Mouse (Mus musculus) stomach, embryonic 14.5 days (tissue): Measurements from ENCODE around the gene Pak4. TPM values are rescaled to one million over a fixed set of nuclear protein-coding genes. Genes with fewer than 3 reads are reported as not detected.
"Not testable (repeated sequence)": the region's sequence is repeated elsewhere in the genome, so short reads cannot be mapped to it uniquely, and the experiment has no call there.

Source experiments
- ATAC-seq: fragments of 200-750 bp; cut with Nextera tagmentation; 2 replicates; pipeline ENCODE4 v1.8.0; 2017; ENCODE audit warnings: low read depth, moderate TSS enrichment; ENCODE audit not compliant: insufficient number of reproducible peaks, insufficient read depth, low FRiP score
- H3K27ac ChIP-seq: fragments of 300-500 bp; sonication (generic); 2 replicates; pipeline ENCODE4 v1.5.1; 2014; ENCODE audit warnings: mild to moderate bottlenecking, low read length, moderate library complexity, mixed read lengths
- H3K27me3 ChIP-seq: fragments of 300-500 bp; sonication (generic); 2 replicates; pipeline ENCODE4 v1.6.1; 2014; ENCODE audit warnings: low read length, control low read depth, mixed read lengths; ENCODE audit not compliant: control insufficient read depth, insufficient read depth
- H3K36me3 ChIP-seq: fragments of 300-500 bp; sonication (generic); 2 replicates; pipeline ENCODE4 v1.6.1; 2014; ENCODE audit warnings: mild to moderate bottlenecking, control low read depth, low read length, moderate library complexity, mixed read lengths; ENCODE audit not compliant: control insufficient read depth, insufficient read depth
- H3K4me1 ChIP-seq: fragments of 300-500 bp; sonication (generic); 2 replicates; pipeline ENCODE4 v1.6.1; 2014; ENCODE audit warnings: low read length, control low read depth, mixed read lengths; ENCODE audit not compliant: control insufficient read depth, insufficient read depth
- H3K4me2 ChIP-seq: fragments of 300-500 bp; sonication (generic); replicated peaks from 2 replicates; pipeline ENCODE4 v1.6.1; 2014; ENCODE audit warnings: low read depth, low read length, control low read depth
- H3K4me3 ChIP-seq: fragments of 300-500 bp; sonication (generic); 2 replicates; pipeline ENCODE4 v1.5.1; 2014; ENCODE audit warnings: low read depth, low read length, control low read depth
- H3K9ac ChIP-seq: fragments of 300-500 bp; sonication (generic); replicated peaks from 2 replicates; pipeline ENCODE4 v1.6.1; 2014; ENCODE audit warnings: low read depth, mild to moderate bottlenecking, control low read depth, low read length, moderate library complexity, mixed read lengths
- H3K9me3 ChIP-seq: fragments of 300-500 bp; sonication (generic); 2 replicates; pipeline ENCODE4 v1.6.1; 2016; ENCODE audit warnings: low read depth, low read length, control low read depth; ENCODE audit not compliant: control insufficient read depth
- WGBS: fragments of 180-500 bp; shearing (Covaris S2); extraction: QIAGEN DNeasy Blood & Tissue Kit; methylation state at CpG from one replicate; pipeline ENCODE4 v1.1.7; 2014; 5-methylcytosine and 5-hydroxymethylcytosine counted together
- microRNA-seq: library from miRNA; unstranded; fragments of <30 nt; microRNA quantifications from one replicate; pipeline ENCODE4, GENCODE M21; 2016
- polyA plus RNA-seq: library from polyadenylated mRNA; unstranded; fragments of >200 nt; fragmentation: Nextera tagmentation; extraction: Ambion mirVana; gene quantifications from 2 replicates; pipeline ENCODE4 v1.2.1, GENCODE M21; 2014

Gene Pak4
- polyA plus RNA-seq, 1 experiment from 2014 or later: 41.1 TPM

DNA sequence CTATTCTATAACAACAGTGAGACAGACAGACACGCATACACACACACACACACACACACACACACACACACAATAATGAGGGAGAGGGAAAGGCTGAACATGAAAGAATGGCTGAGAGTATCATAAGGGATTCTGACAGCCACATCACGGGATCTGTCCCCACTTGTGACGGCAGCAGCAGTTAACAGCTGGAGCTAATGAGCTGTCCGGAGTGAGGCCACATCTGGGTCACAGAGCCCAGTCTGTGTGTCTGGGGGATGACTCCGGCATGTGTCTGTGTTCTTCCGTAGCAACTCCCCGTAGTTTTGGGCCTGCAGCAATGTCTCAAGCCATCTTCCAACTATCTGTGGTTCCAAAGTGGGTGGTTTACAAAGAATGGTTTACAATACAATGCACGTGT lies 66.0 kb downstream of the Pak4 start:
- 72% methylated on average over 8 of the region's 8 CpGs for WGBS

DNA sequence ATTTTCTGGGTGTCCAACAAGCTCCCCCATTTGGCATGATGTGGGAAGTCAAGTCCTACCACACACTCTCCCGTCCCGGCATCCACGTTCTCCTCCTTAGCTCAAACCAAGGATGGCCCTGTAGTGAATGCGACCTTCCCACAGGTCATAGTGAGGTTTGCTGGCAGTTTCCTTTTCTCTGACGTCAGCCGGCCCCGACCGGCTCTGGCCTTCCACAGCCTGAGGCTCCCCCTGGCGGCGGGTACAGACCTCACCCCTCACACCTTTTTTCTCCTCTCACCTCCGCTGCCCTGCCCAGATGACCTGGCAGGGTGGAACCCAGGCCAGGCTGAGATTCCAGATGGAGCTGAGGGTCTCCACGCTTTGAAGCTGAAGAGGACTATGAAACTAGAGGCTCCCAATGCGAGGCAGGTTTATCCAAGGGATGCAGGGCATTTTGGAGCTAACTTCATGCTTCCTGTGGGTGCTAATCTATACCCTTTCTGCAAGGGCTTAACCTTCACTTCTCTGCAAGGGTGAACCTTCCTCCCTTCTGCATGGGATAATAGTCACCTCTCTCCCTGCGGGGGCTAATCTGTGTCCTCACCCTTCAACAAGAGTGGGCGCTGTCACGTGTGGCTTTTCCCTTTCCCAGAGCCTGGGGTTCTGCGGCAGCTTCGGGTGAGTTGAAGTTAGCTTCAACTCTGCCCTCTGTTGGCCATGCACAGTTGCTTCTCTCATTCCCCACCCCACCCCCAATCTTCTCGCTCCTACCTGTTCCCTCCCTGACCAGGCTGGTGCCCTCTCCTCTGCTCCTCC lies 69.9 kb downstream of the Pak4 start:
- WGBS: 4% methylated on average over 19 of the region's 19 CpGs
- H3K9ac ChIP-seq: no peak overlapping the region
- H3K4me1 ChIP-seq: 0 out of 2 replicates have a peak, but pooled peaks cover 3% of the 10 kb centered on the region
- no peak overlapping the region for H3K4me3 ChIP-seq
- peak; percentile 63; the same call in 1 of the 2 replicates for ATAC-seq
- no peak overlapping the region for H3K4me2 ChIP-seq
- no peaks in the 10 kb centered on the region for H3K36me3 ChIP-seq
- no peak overlapping the region for H3K27ac ChIP-seq
- H3K27me3 ChIP-seq: no peaks in the 10 kb centered on the region
- H3K9me3 ChIP-seq: no peaks in the 10 kb centered on the region

More for the DNA sequence above, 66.0 kb downstream of the Pak4 start:
- Histone ChIP-seq H3K4me1 (0 out of 2 replicates have a peak, but pooled peaks cover 3% of the 10 kb centered on the region), H3K27ac (no peak overlapping the region), H3K27me3 (no peaks in the 10 kb centered on the region), H3K4me2 (no peak overlapping the region), H3K36me3 (no peaks in the 10 kb centered on the region), H3K9ac (no peak overlapping the region), H3K9me3 (no peaks in the 10 kb centered on the region), H3K4me3 (no peak overlapping the region)
- no peak for ATAC-seq

DNA sequence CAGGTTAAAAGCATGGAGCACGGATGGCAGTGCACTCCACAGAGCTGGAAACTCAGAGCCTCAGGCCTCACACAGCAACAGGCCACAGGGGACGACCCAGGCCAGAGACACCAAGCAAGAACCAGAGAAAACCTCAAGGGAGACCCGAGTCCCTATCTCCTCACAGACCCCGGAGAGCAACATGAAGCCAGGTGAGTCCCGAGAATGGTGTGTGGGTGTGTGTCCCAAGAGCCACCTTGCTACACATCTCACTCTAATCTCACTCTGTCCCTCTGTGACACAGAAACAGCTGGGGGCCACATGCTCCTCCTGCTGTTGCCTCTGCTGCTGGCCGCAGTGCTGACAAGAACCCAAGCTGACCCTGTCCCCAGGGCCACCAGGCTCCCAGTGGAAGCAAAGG lies 75.4 kb downstream of the Pak4 start, which contains the start of gene Ifnl3:
Gene Ifnl3, plus strand, starts transcription at position 301 of the 400 bp plus-strand sequence.
- H3K27ac ChIP-seq, H3K36me3 ChIP-seq, H3K27me3 ChIP-seq, H3K4me2 ChIP-seq, H3K4me3 ChIP-seq, H3K9me3 ChIP-seq, ATAC-seq, H3K4me1 ChIP-seq, H3K9ac ChIP-seq: not testable (repeated sequence)
- 73% methylated on average over 5 of the region's 6 CpGs for WGBS

DNA sequence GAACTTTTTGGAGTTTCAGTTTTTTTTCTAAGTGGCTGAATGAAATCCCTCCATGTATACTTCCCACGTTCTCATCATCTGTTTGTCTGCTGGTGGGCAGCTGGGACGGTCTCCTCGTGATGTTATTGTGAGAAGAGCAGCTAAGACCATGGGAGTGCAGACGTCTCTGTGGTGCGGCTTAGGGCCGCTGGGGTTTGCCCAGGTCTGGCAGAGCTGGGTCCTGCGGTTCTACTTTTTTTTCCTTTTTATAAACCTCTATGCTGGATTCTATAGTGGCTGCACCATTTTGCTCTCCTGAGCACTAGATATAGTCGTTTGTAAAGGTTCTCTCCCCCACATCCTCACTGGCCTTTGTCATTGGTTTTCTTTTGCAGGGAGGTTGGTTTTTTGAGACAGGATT lies 86.5 kb downstream of the Pak4 start:
- Histone ChIP-seq H3K4me3 (no peak overlapping the region), H3K4me2 (no peak overlapping the region), H3K27ac (no peak overlapping the region), H3K36me3 (no peaks in the 10 kb centered on the region), H3K9me3 (no peaks in the 10 kb centered on the region), H3K9ac (no peak overlapping the region), H3K4me1 (no peaks in the 10 kb centered on the region), H3K27me3 (no peaks in the 10 kb centered on the region)
- no peak for ATAC-seq
- 69% methylated on average over 8 of the region's 8 CpGs for WGBS

DNA sequence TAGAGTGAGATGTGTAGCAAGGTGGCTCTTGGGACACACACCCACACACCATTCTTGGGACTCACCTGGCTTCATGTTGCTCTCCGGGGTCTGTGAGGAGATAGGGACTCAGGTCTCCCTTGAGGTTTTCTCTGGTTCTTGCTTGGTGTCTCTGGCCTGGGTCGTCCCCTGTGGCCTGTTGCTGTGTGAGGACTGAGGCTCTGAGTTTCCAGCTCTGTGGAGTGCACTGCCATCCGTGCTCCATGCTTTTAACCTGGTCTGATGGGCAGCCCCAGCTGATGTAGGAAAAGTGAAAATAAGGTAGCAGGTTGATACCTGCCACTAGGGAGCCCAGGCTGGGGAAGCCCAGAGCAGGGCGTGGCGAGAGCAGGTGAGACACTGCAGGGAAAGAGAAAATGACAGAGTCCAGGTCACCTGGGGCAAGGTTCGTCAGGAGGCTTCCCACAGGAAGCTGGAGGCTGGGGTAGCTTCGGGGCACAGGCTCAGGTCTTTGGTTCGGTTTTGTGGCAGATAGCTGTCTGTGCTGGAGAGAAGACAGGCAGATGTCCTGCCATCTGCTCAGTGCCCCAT lies 87.5 kb downstream of the Pak4 start, which contains the start of gene Ifnl2:
Gene Ifnl2, minus strand, starts transcription at position 51 of the 570 bp plus-strand sequence.
- not testable (repeated sequence) for H3K4me1 ChIP-seq, H3K27me3 ChIP-seq, H3K27ac ChIP-seq, H3K4me3 ChIP-seq, H3K9ac ChIP-seq, H3K4me2 ChIP-seq, ATAC-seq, H3K36me3 ChIP-seq, H3K9me3 ChIP-seq
- WGBS: 64% methylated on average over 8 of the region's 8 CpGs

DNA sequence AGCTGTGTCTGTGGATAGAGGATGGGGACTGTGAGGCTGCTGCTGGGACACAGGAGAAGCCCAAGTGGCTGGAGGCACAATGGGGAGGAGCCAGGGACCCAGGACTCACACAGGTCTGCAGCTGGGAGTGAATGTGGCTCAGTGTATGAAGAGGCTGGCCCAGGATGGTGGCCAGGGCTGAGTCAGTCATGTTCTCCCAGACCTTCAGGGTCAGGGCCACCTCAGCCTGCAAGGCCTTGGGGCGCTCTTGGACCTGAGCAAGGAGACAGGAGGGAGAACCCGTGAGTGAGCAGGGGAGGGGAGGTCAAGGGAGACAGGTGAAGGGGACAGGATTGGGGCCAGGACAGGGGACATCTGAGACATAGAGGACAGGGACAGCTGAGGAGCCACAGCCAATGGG lies 88.9 kb downstream of the Pak4 start:
- not testable (repeated sequence) for H3K4me2 ChIP-seq, H3K9ac ChIP-seq, H3K4me1 ChIP-seq, H3K9me3 ChIP-seq, H3K27me3 ChIP-seq, ATAC-seq, H3K4me3 ChIP-seq, H3K36me3 ChIP-seq, H3K27ac ChIP-seq
- WGBS: 67% methylated on average over 1 of the region's 2 CpGs

Small RNA genes within 50 kb of the gene (microRNA-seq; reads per million reads assigned to microRNA genes)
- gene Mir7049: 0.78 reads per million

Other genes with a start within 250 kb of the Pak4 start
- 1,258 and 1,269 TPM in 2 replicates for gene Rps16, start 247.5 kb downstream of the Pak4 start, polyA plus RNA-seq
- 63.4 and 70.7 TPM in 2 replicates for gene Plekhg2, start 225.6 kb downstream of the Pak4 start, polyA plus RNA-seq
- 15.5 and 17.6 TPM in 2 replicates for gene Zfp36, start 217.9 kb downstream of the Pak4 start, polyA plus RNA-seq
- gene Med29, start 205.5 kb downstream of the Pak4 start, polyA plus RNA-seq: 47.1 and 51.1 TPM in 2 replicates
- 67.3 and 73.2 TPM in 2 replicates for gene Paf1, start 205.2 kb downstream of the Pak4 start, polyA plus RNA-seq
- gene Gmfg, start 160.7 kb downstream of the Pak4 start, polyA plus RNA-seq: 17.0 and 17.2 TPM in 2 replicates
- 4.2 and 5.3 TPM in 2 replicates for gene Lrfn1, start 146.2 kb downstream of the Pak4 start, polyA plus RNA-seq
- not detected in 2 replicates for gene Ifnl2, start 87.7 kb downstream of the Pak4 start, polyA plus RNA-seq
- not detected in 2 replicates for gene Ifnl3, start 75.3 kb downstream of the Pak4 start, polyA plus RNA-seq
- 0.49 and 1.0 TPM in 2 replicates for gene Sycn, start 57.3 kb downstream of the Pak4 start, polyA plus RNA-seq
- gene Nccrp1, start 50.9 kb downstream of the Pak4 start, polyA plus RNA-seq: not detected in 2 replicates
- gene Samd4b, start within 50 bp of the Pak4 start, polyA plus RNA-seq: 23.7 and 25.8 TPM in 2 replicates
- not detected in 2 replicates for gene Acp7, start 33.1 kb upstream of the Pak4 start, polyA plus RNA-seq
- 5.8 and 6.3 TPM in 2 replicates for gene Fbxo27, start 94.7 kb upstream of the Pak4 start, polyA plus RNA-seq
- 9.5 and 12.1 TPM in 2 replicates for gene Fbxo17, start 118.6 kb upstream of the Pak4 start, polyA plus RNA-seq
- 129 and 153 TPM in 2 replicates for gene Mrps12, start 143.6 kb upstream of the Pak4 start, polyA plus RNA-seq
- gene Sars2, start 143.8 kb upstream of the Pak4 start, polyA plus RNA-seq: 24.2 and 24.9 TPM in 2 replicates
- gene Ccer2, start 158.0 kb upstream of the Pak4 start, polyA plus RNA-seq: not detected in 2 replicates
- 64.9 and 68.8 TPM in 2 replicates for gene Sirt2, start 168.6 kb upstream of the Pak4 start, polyA plus RNA-seq
- 29.5 and 38.9 TPM in 2 replicates for gene Nfkbib, start 169.3 kb upstream of the Pak4 start, polyA plus RNA-seq
- gene Rinl, start 190.8 kb upstream of the Pak4 start, polyA plus RNA-seq: 3.3 and 4.5 TPM in 2 replicates
- gene Hnrnpl, start 210.4 kb upstream of the Pak4 start, polyA plus RNA-seq: 259 and 266 TPM in 2 replicates
- gene Ech1, start 227.0 kb upstream of the Pak4 start, polyA plus RNA-seq: 172 and 179 TPM in 2 replicates
- 127 and 140 TPM in 2 replicates for gene Lgals4, start 235.7 kb upstream of the Pak4 start, polyA plus RNA-seq